Mouse (Mus musculus): ENCODE results near the gene Slc22a23. TPM values are rescaled to one million over a fixed set of nuclear protein-coding genes. Genes with fewer than 3 reads are reported as not detected.

Gene Slc22a23
- polyA plus RNA-seq, 1 experiment from 2014 or later: 28.0 TPM

DNA sequence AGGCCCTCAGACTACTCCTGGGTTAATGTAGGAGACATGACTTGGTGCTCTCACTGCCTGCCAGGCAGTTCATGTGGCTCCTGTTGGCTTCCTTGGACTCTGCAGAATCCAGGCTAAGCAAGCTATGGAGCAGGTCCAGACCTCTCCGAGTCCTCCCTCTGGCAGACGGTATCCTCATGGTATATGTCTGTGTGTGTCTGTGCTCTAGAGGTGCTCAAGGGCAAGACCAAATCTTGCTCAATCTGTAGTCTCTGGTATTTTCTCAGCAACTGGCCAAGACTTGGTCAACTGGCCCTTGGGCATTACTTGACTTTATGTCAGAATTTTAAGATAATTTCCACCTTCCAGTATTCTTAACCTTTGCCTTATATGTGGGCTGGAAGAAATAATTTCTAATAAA lies 159.6 kb downstream of the Slc22a23 start:
- ATAC-seq (ENCODE audit: low FRiP score, low TSS enrichment) (no peak), DNase-seq (no peak)
- peaks cover 57% of the 10 kb centered on the region for H3K36me3 ChIP-seq (ENCODE audit: control insufficient read depth, insufficient read depth, low read length)
- H3K4me1 ChIP-seq (ENCODE audit: control insufficient read depth, insufficient read depth, low read length): no peaks in the 10 kb centered on the region
- H3K4me3 ChIP-seq (replicated peaks; ENCODE audit: low read depth, low read length): no peak overlapping the region
- H3K9me3 ChIP-seq (ENCODE audit: control insufficient read depth, low read length): no peaks in the 10 kb centered on the region
- no peak overlapping the region for H3K27ac ChIP-seq (replicated peaks; ENCODE audit: low read depth, low read length)
- H3K27me3 ChIP-seq (ENCODE audit: control insufficient read depth, insufficient read depth, low read length): no peaks in the 10 kb centered on the region
- WGBS: 89% methylated on average over 2 of the region's 2 CpGs
- no peak overlapping the region for H3K4me2 ChIP-seq (ENCODE audit: low read length)
- no peak overlapping the region for H3K9ac ChIP-seq (replicated peaks; ENCODE audit: low read length)

DNA sequence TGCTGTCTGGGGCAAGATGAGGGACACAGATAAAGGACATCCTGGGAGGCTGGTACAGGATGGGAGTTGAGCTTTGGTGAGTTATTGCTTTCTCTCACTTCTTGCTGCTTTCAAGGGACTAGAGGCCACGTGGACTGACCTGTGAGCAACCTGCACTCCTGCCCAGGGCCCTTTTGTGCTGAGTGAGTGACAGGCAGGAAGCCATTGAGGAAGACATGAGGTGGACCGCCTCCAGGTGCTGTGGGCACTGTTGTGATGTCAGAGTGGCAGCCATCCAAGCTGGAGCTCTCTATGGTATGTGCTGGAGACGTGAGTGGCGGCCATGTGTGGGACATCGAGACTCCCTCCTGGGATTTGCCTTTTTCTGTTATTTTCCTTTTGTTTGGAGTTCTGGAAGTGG lies 163.4 kb downstream of the Slc22a23 start:
- Histone ChIP-seq H3K4me1 (ENCODE audit: control insufficient read depth, insufficient read depth, low read length) (no peaks in the 10 kb centered on the region), H3K9me3 (ENCODE audit: control insufficient read depth, low read length) (no peaks in the 10 kb centered on the region), H3K4me3 (replicated peaks; ENCODE audit: low read depth, low read length) (no peak overlapping the region), H3K36me3 (ENCODE audit: control insufficient read depth, insufficient read depth, low read length) (peaks cover 60% of the 10 kb centered on the region), H3K27ac (replicated peaks; ENCODE audit: low read depth, low read length) (no peak overlapping the region), H3K4me2 (ENCODE audit: low read length) (no peak overlapping the region), H3K9ac (replicated peaks; ENCODE audit: low read length) (no peak overlapping the region), H3K27me3 (ENCODE audit: control insufficient read depth, insufficient read depth, low read length) (no peaks in the 10 kb centered on the region)
- no peak for ATAC-seq (ENCODE audit: low FRiP score, low TSS enrichment)
- WGBS: 86% methylated on average over 5 of the region's 5 CpGs
- DNase-seq: no peak

DNA sequence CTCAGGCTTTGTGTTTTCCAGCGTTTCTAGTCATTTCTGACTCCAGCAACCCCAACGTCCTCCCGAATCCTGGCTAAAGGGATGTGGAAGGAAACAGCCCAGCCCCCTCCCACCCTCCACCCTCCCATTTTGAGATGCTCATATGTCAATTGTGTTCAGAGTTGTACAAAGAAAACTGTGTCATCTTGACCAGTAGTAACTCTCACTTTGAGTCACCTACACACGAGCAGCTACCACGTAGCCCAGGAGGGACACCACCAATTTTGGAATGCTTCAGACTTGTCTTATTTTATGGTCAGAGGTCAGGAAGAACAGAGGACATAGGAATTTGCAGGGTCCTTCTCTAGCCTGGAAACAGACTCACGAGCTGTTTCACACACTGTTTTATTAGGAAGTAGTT lies 171.0 kb downstream of the Slc22a23 start:
- no peaks in the 10 kb centered on the region for H3K27me3 ChIP-seq (ENCODE audit: control insufficient read depth, insufficient read depth, low read length)
- no peak overlapping the region for H3K4me2 ChIP-seq (ENCODE audit: low read length)
- no peak overlapping the region for H3K4me3 ChIP-seq (replicated peaks; ENCODE audit: low read depth, low read length)
- 93% methylated on average over 6 of the region's 6 CpGs for WGBS
- DNase-seq (no peak), ATAC-seq (ENCODE audit: low FRiP score, low TSS enrichment) (no peak)
- no peak overlapping the region for H3K9ac ChIP-seq (replicated peaks; ENCODE audit: low read length)
- H3K9me3 ChIP-seq (ENCODE audit: control insufficient read depth, low read length): no peaks in the 10 kb centered on the region
- H3K36me3 ChIP-seq (ENCODE audit: control insufficient read depth, insufficient read depth, low read length): 0 out of 2 replicates have a peak, but pooled peaks cover 2% of the 10 kb centered on the region
- no peaks in the 10 kb centered on the region for H3K4me1 ChIP-seq (ENCODE audit: control insufficient read depth, insufficient read depth, low read length)
- no peak overlapping the region for H3K27ac ChIP-seq (replicated peaks; ENCODE audit: low read depth, low read length)

DNA sequence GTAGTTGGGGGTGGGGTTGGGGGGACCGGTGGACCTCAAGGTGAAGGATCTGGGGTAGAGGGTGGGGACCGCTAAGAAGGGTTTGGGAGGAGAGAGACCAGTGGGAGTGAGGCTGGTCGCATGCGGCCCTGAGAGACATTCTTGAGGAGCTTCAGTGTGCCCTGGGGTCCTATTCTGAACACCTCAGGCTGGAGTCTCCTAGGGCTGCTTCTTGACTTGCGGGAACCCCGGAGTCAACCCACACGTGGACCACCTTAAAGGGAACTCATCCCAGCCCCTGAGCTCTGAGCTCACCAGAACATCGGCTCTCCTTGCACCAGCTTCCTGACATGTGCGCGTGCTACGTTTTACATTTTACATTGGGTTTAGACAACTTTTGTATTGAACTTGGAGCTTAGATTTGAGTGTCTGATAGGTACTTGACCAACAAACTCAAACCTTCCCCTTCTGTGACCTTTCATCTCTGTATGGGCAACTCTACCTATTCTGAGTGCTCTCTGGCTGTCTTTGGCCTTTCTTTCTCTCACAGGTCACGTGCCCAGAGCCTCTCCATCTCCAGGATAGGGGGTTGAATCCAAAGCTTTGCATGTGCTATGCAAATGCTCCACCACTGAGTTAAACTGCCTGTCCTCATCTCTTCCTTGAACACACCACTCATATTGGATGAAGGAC lies 181.5 kb downstream of the Slc22a23 start:
- Histone ChIP-seq H3K4me3 (replicated peaks; ENCODE audit: low read depth, low read length) (peak overlapping the region; percentile 72), H3K4me1 (ENCODE audit: control insufficient read depth, insufficient read depth, low read length) (peaks cover 13% of the 10 kb centered on the region), H3K27ac (replicated peaks; ENCODE audit: low read depth, low read length) (peak overlapping the region; percentile 89), H3K4me2 (ENCODE audit: low read length) (peak overlapping the region; percentile 63), H3K9ac (replicated peaks; ENCODE audit: low read length) (peak overlapping the region; percentile 63; the same call in 1 of the 2 replicates), H3K36me3 (ENCODE audit: control insufficient read depth, insufficient read depth, low read length) (peaks cover 8% of the 10 kb centered on the region), H3K27me3 (ENCODE audit: control insufficient read depth, insufficient read depth, low read length) (no peaks in the 10 kb centered on the region), H3K9me3 (ENCODE audit: control insufficient read depth, low read length) (peaks cover 3% of the 10 kb centered on the region; the same call in 1 of the 2 replicates)
- peak; percentile 66; the same call in 1 of the 2 replicates for ATAC-seq (ENCODE audit: low FRiP score, low TSS enrichment)
- 38% methylated on average over 12 of the region's 12 CpGs for WGBS
- no peak for DNase-seq

DNA sequence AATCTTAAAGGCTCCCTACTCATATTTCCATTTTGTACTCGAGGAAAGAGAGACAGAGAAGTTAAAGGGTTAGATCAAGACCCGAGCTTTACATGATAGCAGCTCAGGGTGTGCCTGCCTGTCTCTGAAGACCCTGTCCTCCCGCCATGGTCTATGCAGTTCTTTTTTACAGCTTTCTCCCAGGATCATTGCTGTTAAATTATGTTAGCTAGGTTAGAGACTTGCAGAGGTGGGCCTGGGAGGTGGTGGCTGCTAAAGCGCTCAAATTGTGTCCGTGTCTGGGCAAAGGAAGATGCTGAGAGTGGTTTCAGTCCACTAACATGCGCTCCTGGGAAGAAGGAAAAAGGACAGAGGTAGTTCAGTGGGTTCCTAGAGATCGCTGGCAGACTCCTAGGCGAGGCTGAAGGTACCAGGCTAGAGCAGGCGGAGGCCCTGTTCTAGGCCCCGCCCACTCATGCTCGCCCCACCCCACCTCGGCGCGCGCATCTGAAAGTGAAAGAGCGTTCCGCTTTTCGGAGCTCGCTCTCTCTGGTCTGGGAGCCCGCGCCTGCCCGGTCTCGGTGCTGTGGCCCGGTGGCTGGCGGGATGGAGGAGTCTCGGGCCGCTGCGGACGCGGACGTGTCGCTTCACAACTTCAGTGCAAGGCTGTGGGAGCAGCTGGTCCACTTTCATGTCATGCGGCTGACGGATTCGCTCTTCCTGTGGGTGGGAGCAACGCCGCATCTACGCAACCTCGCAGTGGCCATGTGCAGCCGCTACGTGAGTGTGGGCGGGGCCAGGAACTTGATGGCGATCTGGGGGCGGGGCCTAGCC lies 182.3 kb downstream of the Slc22a23 start, which contains the start of gene Psmg4:
Gene Psmg4 (plus strand): TSS at position 474 of the 813 bp plus-strand sequence.
- DNase-seq (peak; percentile 96), ATAC-seq (ENCODE audit: low FRiP score, low TSS enrichment) (peak; percentile 95)
- Histone ChIP-seq H3K9me3 (ENCODE audit: control insufficient read depth, low read length) (peaks cover 3% of the 10 kb centered on the region; the same call in 1 of the 2 replicates), H3K27ac (replicated peaks; ENCODE audit: low read depth, low read length) (peak within 1 kb of the TSS; percentile 89), H3K4me3 (replicated peaks; ENCODE audit: low read depth, low read length) (peak within 1 kb of the TSS; percentile 72), H3K4me1 (ENCODE audit: control insufficient read depth, insufficient read depth, low read length) (peaks cover 13% of the 10 kb centered on the region), H3K9ac (replicated peaks; ENCODE audit: low read length) (peak within 1 kb of the TSS; percentile 63), H3K36me3 (ENCODE audit: control insufficient read depth, insufficient read depth, low read length) (peaks cover 8% of the 10 kb centered on the region), H3K27me3 (ENCODE audit: control insufficient read depth, insufficient read depth, low read length) (no peaks in the 10 kb centered on the region), H3K4me2 (ENCODE audit: low read length) (peak within 1 kb of the TSS; percentile 63)
- WGBS: 4% methylated on average over 44 of the region's 44 CpGs

DNA sequence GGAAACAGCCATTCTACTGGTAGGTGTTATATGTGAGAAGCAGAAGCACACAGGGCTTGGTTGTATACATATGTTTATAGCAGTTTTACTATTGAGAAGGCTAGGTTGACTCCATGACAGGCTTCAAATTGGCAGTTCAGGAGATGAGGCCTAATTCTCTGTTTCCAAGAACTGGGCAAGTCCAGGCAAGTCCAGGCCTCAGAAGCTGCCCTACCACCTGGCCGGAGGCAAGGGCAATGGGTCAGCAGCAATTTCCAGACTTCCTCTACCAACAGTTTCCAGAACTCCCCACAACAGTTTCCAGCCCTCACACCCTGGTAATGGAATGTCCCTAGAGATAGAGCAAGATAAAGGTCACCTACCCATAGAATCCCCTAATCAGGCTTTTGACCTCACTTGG lies 185.1 kb downstream of the Slc22a23 start:
- H3K9ac ChIP-seq (replicated peaks; ENCODE audit: low read length): no peak overlapping the region
- H3K27me3 ChIP-seq (ENCODE audit: control insufficient read depth, insufficient read depth, low read length): no peaks in the 10 kb centered on the region
- DNase-seq (no peak), ATAC-seq (ENCODE audit: low FRiP score, low TSS enrichment) (no peak)
- H3K27ac ChIP-seq (replicated peaks; ENCODE audit: low read depth, low read length): no peak overlapping the region
- no peak overlapping the region for H3K4me2 ChIP-seq (ENCODE audit: low read length)
- H3K36me3 ChIP-seq (ENCODE audit: control insufficient read depth, insufficient read depth, low read length): no peaks in the 10 kb centered on the region
- H3K4me1 ChIP-seq (ENCODE audit: control insufficient read depth, insufficient read depth, low read length): peaks cover 13% of the 10 kb centered on the region
- no peaks in the 10 kb centered on the region for H3K9me3 ChIP-seq (ENCODE audit: control insufficient read depth, low read length)
- no peak overlapping the region for H3K4me3 ChIP-seq (replicated peaks; ENCODE audit: low read depth, low read length)
- 100% methylated on average over 1 of the region's 1 CpGs for WGBS

DNA sequence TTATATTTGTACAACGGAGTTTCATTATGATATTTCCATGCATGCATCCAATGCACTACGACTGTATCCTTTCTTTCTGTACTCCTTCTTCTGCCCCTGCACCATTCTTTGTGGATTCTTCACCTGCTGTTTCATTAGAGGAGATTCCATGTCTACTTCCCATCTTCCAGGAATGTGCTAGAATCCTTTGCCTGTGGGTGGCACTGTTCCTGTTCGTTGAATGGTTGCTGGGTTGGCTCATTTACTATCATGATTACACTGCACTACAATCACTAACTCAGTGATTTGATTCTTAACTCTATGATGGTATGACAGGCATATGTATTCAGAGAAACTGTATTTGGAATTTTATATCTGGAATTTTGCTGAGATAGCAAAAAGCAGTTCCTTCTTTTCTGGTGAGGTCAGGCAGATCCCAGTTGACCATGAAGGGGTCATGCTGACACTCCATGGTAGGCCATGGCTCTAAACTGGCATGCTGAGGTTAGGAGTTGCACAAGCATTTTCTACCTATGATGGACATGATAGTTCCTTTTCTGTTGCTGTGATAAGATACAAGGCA lies 187.3 kb downstream of the Slc22a23 start:
- Histone ChIP-seq H3K9me3 (ENCODE audit: control insufficient read depth, low read length) (no peaks in the 10 kb centered on the region), H3K27ac (replicated peaks; ENCODE audit: low read depth, low read length) (no peak overlapping the region), H3K4me1 (ENCODE audit: control insufficient read depth, insufficient read depth, low read length) (peaks cover 9% of the 10 kb centered on the region), H3K4me3 (replicated peaks; ENCODE audit: low read depth, low read length) (no peak overlapping the region), H3K27me3 (ENCODE audit: control insufficient read depth, insufficient read depth, low read length) (no peaks in the 10 kb centered on the region), H3K4me2 (ENCODE audit: low read length) (no peak overlapping the region), H3K36me3 (ENCODE audit: control insufficient read depth, insufficient read depth, low read length) (no peaks in the 10 kb centered on the region), H3K9ac (replicated peaks; ENCODE audit: low read length) (no peak overlapping the region)
- ATAC-seq (ENCODE audit: low FRiP score, low TSS enrichment) (no peak), DNase-seq (no peak)
- WGBS: 89% methylated on average over 3 of the region's 3 CpGs

DNA sequence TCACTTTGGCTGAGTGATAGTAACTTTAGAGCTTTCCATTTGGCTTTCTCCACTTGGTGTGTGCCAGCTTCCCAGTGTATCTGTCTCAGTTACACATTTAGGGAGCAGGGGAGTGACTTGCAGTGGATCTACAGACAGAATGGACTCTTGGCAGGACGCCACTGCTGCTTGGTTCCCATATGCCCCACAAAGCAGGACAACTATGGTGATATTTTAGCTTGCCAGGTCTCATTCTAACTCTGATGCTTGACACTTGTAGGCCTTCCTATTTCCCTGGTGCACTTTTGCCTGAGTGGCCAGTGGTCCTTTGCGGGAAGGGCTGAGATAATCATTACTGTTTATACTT lies 188.2 kb downstream of the Slc22a23 start:
- Histone ChIP-seq H3K9ac (replicated peaks; ENCODE audit: low read length) (no peak overlapping the region), H3K27me3 (ENCODE audit: control insufficient read depth, insufficient read depth, low read length) (no peaks in the 10 kb centered on the region)

More for the DNA sequence above, 188.2 kb downstream of the Slc22a23 start:
- no peak overlapping the region for H3K4me2 ChIP-seq (ENCODE audit: low read length)
- DNase-seq (peak; percentile 54), ATAC-seq (ENCODE audit: low FRiP score, low TSS enrichment) (no peak)
- 80% methylated on average over 2 of the region's 2 CpGs for WGBS
- no peaks in the 10 kb centered on the region for H3K9me3 ChIP-seq (ENCODE audit: control insufficient read depth, low read length)
- H3K36me3 ChIP-seq (ENCODE audit: control insufficient read depth, insufficient read depth, low read length): no peaks in the 10 kb centered on the region
- no peak overlapping the region for H3K4me3 ChIP-seq (replicated peaks; ENCODE audit: low read depth, low read length)
- H3K4me1 ChIP-seq (ENCODE audit: control insufficient read depth, insufficient read depth, low read length): peaks cover 3% of the 10 kb centered on the region; the same call in 1 of the 2 replicates
- H3K27ac ChIP-seq (replicated peaks; ENCODE audit: low read depth, low read length): no peak overlapping the region

Measured in midbrain, embryonic 14.5 days (tissue).